Comparison of ENCODE assay signal across 7 mouse cellular contexts in genomic region chr14:59200711-59201603, GRCm38 (mm10). TPM values are rescaled to one million over a fixed set of nuclear protein-coding genes. Genes with fewer than 3 reads are reported as not detected.
DNase-seq lines count a peak whose midpoint lies in the region; ATAC-seq lines count a peak whose summit lies in the region.

Rcbtb1 (plus strand) TSS chr14:59201209.

- H3K27ac ChIP-seq in embryonic facial prominence, embryonic 11.5 days (replicated peaks; ENCODE audit: low read depth, low read length), result peak within 1 kb of the TSS; percentile 97
- H3K27ac ChIP-seq in limb, embryonic 10.5 days, result peak within 1 kb of the TSS; percentile 99
- H3K27ac ChIP-seq in midbrain, embryonic 13.5 days, result peak within 1 kb of the TSS; percentile 95

- no peaks in the 10 kb centered on the region for H3K9me3 ChIP-seq in embryonic facial prominence, embryonic 11.5 days (replicated peaks; ENCODE audit: control insufficient read depth, low read length)
- H3K9me3 ChIP-seq in limb, embryonic 10.5 days (replicated peaks), result no peaks in the 10 kb centered on the region
- no peaks in the 10 kb centered on the region for H3K9me3 ChIP-seq in midbrain, embryonic 13.5 days

- H3K9ac ChIP-seq in embryonic facial prominence, embryonic 11.5 days (replicated peaks; ENCODE audit: low read length), result peak within 1 kb of the TSS; percentile 98
- H3K9ac ChIP-seq in midbrain, embryonic 13.5 days (replicated peaks), result peak within 1 kb of the TSS; percentile 92

- H3K4me3 ChIP-seq in embryonic facial prominence, embryonic 11.5 days (ENCODE audit: low read depth, low read length), result peak within 1 kb of the TSS; percentile 86
- H3K4me3 ChIP-seq in limb, embryonic 10.5 days, result peak within 1 kb of the TSS; percentile 90
- H3K4me3 ChIP-seq in midbrain, embryonic 13.5 days (replicated peaks), result peak within 1 kb of the TSS; percentile 83

- H3K36me3 ChIP-seq in embryonic facial prominence, embryonic 11.5 days (replicated peaks; ENCODE audit: control insufficient read depth, insufficient read depth, low read depth, low read length), result no peaks in the 10 kb centered on the region
- no peaks in the 10 kb centered on the region for H3K36me3 ChIP-seq in limb, embryonic 10.5 days
- H3K36me3 ChIP-seq in midbrain, embryonic 13.5 days, result no peaks in the 10 kb centered on the region

- WGBS in embryonic facial prominence, embryonic 11.5 days, result under 1% methylated on average over 86 of the region's 96 CpGs
- WGBS in limb, embryonic 10.5 days, result under 1% methylated on average over 94 of the region's 96 CpGs
- WGBS in midbrain, embryonic 13.5 days, result under 1% methylated on average over 70 of the region's 96 CpGs

- peak; percentile 95 for DNase-seq in adrenal gland, postnatal 14 days
- DNase-seq in embryonic facial prominence, embryonic 11.5 days (ENCODE audit: low spot score), result peak; percentile 96
- DNase-seq in kidney, adult 11 months, result peak; percentile 96
- DNase-seq in limb, embryonic 10.5 days (ENCODE audit: low spot score), result peak; percentile 97
- peak; percentile 90 for DNase-seq in spleen, adult 12 weeks (ENCODE audit: low spot score)

- H3K4me2 ChIP-seq in embryonic facial prominence, embryonic 11.5 days (ENCODE audit: low read depth, low read length), result peak within 1 kb of the TSS; percentile 83
- H3K4me2 ChIP-seq in midbrain, embryonic 13.5 days (replicated peaks), result peak within 1 kb of the TSS; percentile 75

- no peaks in the 10 kb centered on the region for H3K27me3 ChIP-seq in embryonic facial prominence, embryonic 11.5 days (ENCODE audit: control insufficient read depth, insufficient read depth, low read length)
- H3K27me3 ChIP-seq in limb, embryonic 10.5 days (ENCODE audit: low read depth, poor library complexity, severe bottlenecking), result no peaks in the 10 kb centered on the region
- no peaks in the 10 kb centered on the region for H3K27me3 ChIP-seq in midbrain, embryonic 13.5 days

- peaks cover 4% of the 10 kb centered on the region; the same call in 1 of the 2 replicates for H3K4me1 ChIP-seq in embryonic facial prominence, embryonic 11.5 days (ENCODE audit: control insufficient read depth, insufficient read depth, low read length)
- peaks cover 40% of the 10 kb centered on the region for H3K4me1 ChIP-seq in limb, embryonic 10.5 days
- H3K4me1 ChIP-seq in midbrain, embryonic 13.5 days (replicated peaks), result peaks cover 37% of the 10 kb centered on the region

- ATAC-seq in embryonic facial prominence, embryonic 11.5 days (replicated peaks; ENCODE audit: insufficient number of reproducible peaks, low FRiP score, low TSS enrichment, low read depth), result peak; percentile 97
- peak; percentile 94 for ATAC-seq in granulocyte monocyte progenitor cell, adult 5-6 weeks (replicated peaks; ENCODE audit: poor library complexity, severe bottlenecking)
- peak; percentile 98 for ATAC-seq in midbrain, embryonic 13.5 days

RNA-seq across cellular contexts. Expression of gene Rcbtb1, which starts in this region (rescaled TPM):
- 25.5 and 32.2 TPM in 2 replicates for total RNA-seq in adrenal gland, postnatal 14 days (2021)
- polyA plus RNA-seq in embryonic facial prominence, embryonic 11.5 days (2014; fragmentation: Nextera tagmentation; extraction: Ambion mirVana), result 98.7 and 105 TPM in 2 replicates
- total RNA-seq in granulocyte monocyte progenitor cell, adult 5-6 weeks (2014; fragmentation: Nextera tagmentation), result 26.3 and 29.8 TPM in 2 replicates
- total RNA-seq in granulocyte monocyte progenitor cell, adult 5-6 weeks (2017), result 7.7 and 12.2 TPM in 2 replicates
- polyA plus RNA-seq in limb, embryonic 10.5 days (2016; fragmentation: Nextera tagmentation; extraction: Ambion mirVana), result 117 and 127 TPM in 2 replicates
- polyA plus RNA-seq in midbrain, embryonic 13.5 days (2015; fragmentation: Nextera tagmentation; extraction: Ambion mirVana), result 81.6 and 85.0 TPM in 2 replicates

Comparison
In these comparisons a context has a peak if more than half of its experiments do, and no peak if none do; other contexts are left out.
1. Peak in every context shown above with its lines: DNase-seq, ATAC-seq, H3K4me3 ChIP-seq and H3K27ac ChIP-seq.